Mouse (Mus musculus) neural tube, embryonic 11.5 days (tissue): ENCODE results near the gene Ncor1. TPM values are rescaled to one million over a fixed set of nuclear protein-coding genes. Genes with fewer than 3 reads are reported as not detected.
A peak's percentile ranks its signal among the peaks of the same experiment; 100 is the strongest.

Experiments
- ATAC-seq: fragments of 200-750 bp; cut with Nextera tagmentation; 2 replicates; pipeline ENCODE4 v1.8.0; 2017; ENCODE audit warnings: moderate number of reproducible peaks, mild to moderate bottlenecking, moderate TSS enrichment, moderate library complexity; ENCODE audit not compliant: insufficient read depth, low FRiP score, low TSS enrichment
- DNase-seq: peaks from one replicate; pipeline ENCODE4 v3.0.0-alpha.2; 2015; ENCODE audit warnings: low spot score
- H3K27ac ChIP-seq: fragments of 300-500 bp; sonication (generic); 2 replicates; pipeline ENCODE4 v1.5.1; 2014; ENCODE audit warnings: low read depth, mild to moderate bottlenecking, low read length
- H3K27me3 ChIP-seq: fragments of 300-500 bp; sonication (generic); 2 replicates; pipeline ENCODE4 v1.6.1; 2014; ENCODE audit warnings: mild to moderate bottlenecking, low read length, mixed read lengths; ENCODE audit not compliant: control insufficient read depth, insufficient read depth
- H3K36me3 ChIP-seq: fragments of 300-500 bp; sonication (generic); 2 replicates; pipeline ENCODE4 v1.6.1; 2014; ENCODE audit warnings: mild to moderate bottlenecking, low read length, moderate library complexity, mixed read lengths; ENCODE audit not compliant: control insufficient read depth, insufficient read depth
- H3K4me1 ChIP-seq: fragments of 300-500 bp; sonication (generic); 2 replicates; pipeline ENCODE4 v1.6.1; 2014; ENCODE audit warnings: low read length, mixed read lengths; ENCODE audit not compliant: control insufficient read depth, insufficient read depth
- H3K4me2 ChIP-seq: fragments of 300-500 bp; sonication (generic); 2 replicates; pipeline ENCODE4 v1.6.1; 2014; ENCODE audit warnings: low read depth, mild to moderate bottlenecking, moderate library complexity
- H3K4me3 ChIP-seq: fragments of 300-500 bp; sonication (generic); 2 replicates; pipeline ENCODE4 v1.5.1; 2014; ENCODE audit warnings: low read depth, low read length
- H3K9ac ChIP-seq: fragments of 300-500 bp; sonication (generic); 2 replicates; pipeline ENCODE4 v1.6.1; 2014; ENCODE audit warnings: mild to moderate bottlenecking, low read length
- H3K9me3 ChIP-seq: fragments of 300-500 bp; sonication (generic); 2 replicates; pipeline ENCODE4 v1.6.1; 2016; ENCODE audit warnings: low read length; ENCODE audit not compliant: control insufficient read depth
- WGBS: fragments of 180-500 bp; shearing (Covaris S2); extraction: QIAGEN DNeasy Blood & Tissue Kit; methylation state at CpG from one replicate; pipeline ENCODE4 v1.1.7; 2014; 5-methylcytosine and 5-hydroxymethylcytosine counted together
- polyA plus RNA-seq: library from polyadenylated mRNA; unstranded; fragments of >200 nt; fragmentation: Nextera tagmentation; extraction: Ambion mirVana; gene quantifications from 2 replicates; pipeline ENCODE4 v1.2.1, GENCODE M21; 2014

Ncor1 gene
- polyA plus RNA-seq, 1 experiment from 2014 or later, result 176 TPM

GRCm38 (mm10) chr11:62280675-62281600 is 177.4 kb downstream of the Ncor1 start, which contains the start of the genes Zswim7 and Ttc19:
Zswim7 (minus strand) TSS chr11:62281375.
Ttc19 (plus strand) TSS chr11:62281473.
- no peaks in the 10 kb centered on the region for H3K36me3 ChIP-seq
- H3K27me3 ChIP-seq, result no peaks in the 10 kb centered on the region
- under 1% methylated on average over 67 of the region's 68 CpGs for WGBS
- DNase-seq (peak; percentile 97), ATAC-seq (peak; percentile 94)
- peak within 1 kb of the TSS; percentile 92 for H3K4me3 ChIP-seq
- no peaks in the 10 kb centered on the region for H3K4me1 ChIP-seq
- peak within 1 kb of the TSS; percentile 75 for H3K27ac ChIP-seq
- peak within 1 kb of the TSS; percentile 77 for H3K4me2 ChIP-seq
- H3K9ac ChIP-seq, result peak within 1 kb of the TSS; percentile 89
- H3K9me3 ChIP-seq, result no peaks in the 10 kb centered on the region

- no peak for ATAC-seq
- no peak overlapping the region for H3K4me2 ChIP-seq
- DNase-seq, result peak; percentile 72
- H3K27me3 ChIP-seq, result no peaks in the 10 kb centered on the region
- no peaks in the 10 kb centered on the region for H3K4me1 ChIP-seq
- H3K9ac ChIP-seq, result no peak overlapping the region
- H3K9me3 ChIP-seq, result no peaks in the 10 kb centered on the region
- no peaks in the 10 kb centered on the region for H3K36me3 ChIP-seq
- 28% methylated on average over 5 of the region's 5 CpGs for WGBS
- H3K4me3 ChIP-seq, result no peak overlapping the region
- H3K27ac ChIP-seq, result no peak overlapping the region
These were observed 180.3 kb downstream of the Ncor1 start for GRCm38 (mm10) chr11:62278027-62278426.

GRCm38 (mm10) chr11:62277086-62277485 is 181.3 kb downstream of the Ncor1 start:
- Histone ChIP-seq H3K4me1 (no peaks in the 10 kb centered on the region), H3K27me3 (no peaks in the 10 kb centered on the region), H3K27ac (no peak overlapping the region), H3K36me3 (no peaks in the 10 kb centered on the region), H3K9ac (no peak overlapping the region), H3K4me3 (no peak overlapping the region), H3K9me3 (no peaks in the 10 kb centered on the region), H3K4me2 (no peak overlapping the region)
- no peak for ATAC-seq
- DNase-seq, result no peak
- 53% methylated on average over 8 of the region's 8 CpGs for WGBS

- Histone ChIP-seq H3K36me3 (no peaks in the 10 kb centered on the region), H3K9ac (no peak overlapping the region), H3K27ac (no peak overlapping the region), H3K9me3 (no peaks in the 10 kb centered on the region), H3K4me2 (no peak overlapping the region), H3K4me3 (no peak overlapping the region), H3K4me1 (no peaks in the 10 kb centered on the region), H3K27me3 (no peaks in the 10 kb centered on the region)
- DNase-seq, result no peak
- WGBS, result 64% methylated on average over 5 of the region's 5 CpGs
- no peak for ATAC-seq
These were observed 187.5 kb downstream of the Ncor1 start for GRCm38 (mm10) chr11:62270851-62271250.

- H3K4me1 ChIP-seq, result no peaks in the 10 kb centered on the region
- no peak overlapping the region for H3K27ac ChIP-seq
- H3K9me3 ChIP-seq, result no peaks in the 10 kb centered on the region
- WGBS, result 82% methylated on average over 12 of the region's 12 CpGs
- no peak for ATAC-seq
- no peak for DNase-seq
- no peak overlapping the region for H3K9ac ChIP-seq
- no peak overlapping the region for H3K4me2 ChIP-seq
- H3K27me3 ChIP-seq, result no peaks in the 10 kb centered on the region
- H3K4me3 ChIP-seq, result no peak overlapping the region
- no peaks in the 10 kb centered on the region for H3K36me3 ChIP-seq
These were observed 189.2 kb downstream of the Ncor1 start for GRCm38 (mm10) chr11:62269097-62269496.

GRCm38 (mm10) chr11:62268381-62268780 is 190.0 kb downstream of the Ncor1 start:
- Histone ChIP-seq H3K4me3 (no peak overlapping the region), H3K27me3 (no peaks in the 10 kb centered on the region), H3K36me3 (no peaks in the 10 kb centered on the region), H3K4me2 (no peak overlapping the region), H3K4me1 (no peaks in the 10 kb centered on the region), H3K27ac (no peak overlapping the region), H3K9ac (no peak overlapping the region), H3K9me3 (no peaks in the 10 kb centered on the region)
- ATAC-seq, result no peak
- 79% methylated on average over 8 of the region's 8 CpGs for WGBS
- no peak for DNase-seq

- no peaks in the 10 kb centered on the region for H3K27me3 ChIP-seq
- no peaks in the 10 kb centered on the region for H3K36me3 ChIP-seq
- no peak overlapping the region for H3K9ac ChIP-seq
- no peaks in the 10 kb centered on the region for H3K4me1 ChIP-seq
- ATAC-seq (no peak), DNase-seq (no peak)
- H3K27ac ChIP-seq, result no peak overlapping the region
- H3K9me3 ChIP-seq, result no peaks in the 10 kb centered on the region
- H3K4me2 ChIP-seq, result no peak overlapping the region
- 67% methylated on average over 17 of the region's 17 CpGs for WGBS
- no peak overlapping the region for H3K4me3 ChIP-seq
These were observed 191.7 kb downstream of the Ncor1 start for GRCm38 (mm10) chr11:62266466-62267214.
